Mouse (Mus musculus) A20 (cell line): ENCODE data around the gene Faap20.
"Not testable (repeated sequence)": the region's sequence is repeated elsewhere in the genome, so short reads cannot be mapped to it uniquely, and the experiment has no call there.

Source experiments
- DNase-seq: peaks from one replicate; pipeline ENCODE4 v3.0.0-alpha.2; 2011; ENCODE audit warnings: low read depth, low spot score

Faap20 gene

GRCm38 (mm10) chr4:155248054-155248453 is 1.5 kb upstream of the Faap20 start:
- DNase-seq: not testable (repeated sequence)

- peak; percentile 94 for DNase-seq
These were observed 350 bp upstream of the Faap20 start for GRCm38 (mm10) chr4:155249257-155249647.

GRCm38 (mm10) chr4:155250361-155251117 is 937 bp downstream of the Faap20 start:
- DNase-seq: no peak

GRCm38 (mm10) chr4:155251147-155251546 is 1.5 kb downstream of the Faap20 start:
- DNase-seq: no peak

GRCm38 (mm10) chr4:155252253-155252652 is 2.7 kb downstream of the Faap20 start:
- no peak for DNase-seq

- no peak for DNase-seq
These were observed 15.1 kb downstream of the Faap20 start for GRCm38 (mm10) chr4:155264521-155265321.

- no peak for DNase-seq
These were observed 17.5 kb downstream of the Faap20 start for GRCm38 (mm10) chr4:155267047-155267543.

GRCm38 (mm10) chr4:155267639-155268175 is 18.1 kb downstream of the Faap20 start:
- no peak for DNase-seq

- DNase-seq: peak; percentile 68
These were observed 18.8 kb downstream of the Faap20 start for GRCm38 (mm10) chr4:155268382-155268781.

GRCm38 (mm10) chr4:155274451-155274850 is 24.8 kb downstream of the Faap20 start:
- DNase-seq: no peak

GRCm38 (mm10) chr4:155274851-155275250 is 25.2 kb downstream of the Faap20 start:
- no peak for DNase-seq

- no peak for DNase-seq
These were observed 28.4 kb downstream of the Faap20 start for GRCm38 (mm10) chr4:155277963-155278362.

GRCm38 (mm10) chr4:155279054-155279453 is 29.5 kb downstream of the Faap20 start:
- DNase-seq: peak; percentile 40

GRCm38 (mm10) chr4:155279926-155280767 is 30.5 kb downstream of the Faap20 start:
- no peak for DNase-seq

GRCm38 (mm10) chr4:155280768-155281121 is 31.1 kb downstream of the Faap20 start:
- no peak for DNase-seq

- DNase-seq: no peak
These were observed 31.6 kb downstream of the Faap20 start for GRCm38 (mm10) chr4:155281227-155281626.

- no peak for DNase-seq
These were observed 32.0 kb downstream of the Faap20 start for GRCm38 (mm10) chr4:155281652-155282051.

GRCm38 (mm10) chr4:155282231-155282630 is 32.6 kb downstream of the Faap20 start:
- no peak for DNase-seq

- no peak for DNase-seq
These were observed 33.5 kb downstream of the Faap20 start for GRCm38 (mm10) chr4:155283001-155283503.

- DNase-seq: no peak
These were observed 34.0 kb downstream of the Faap20 start for GRCm38 (mm10) chr4:155283585-155283984.
